Mouse (Mus musculus) gastrocnemius, postnatal 25 days (tissue): ENCODE results near the gene Glcci1. TPM values are rescaled to one million over a fixed set of nuclear protein-coding genes. Genes with fewer than 3 reads are reported as not detected.
"Not testable (repeated sequence)": the region's sequence is repeated elsewhere in the genome, so short reads cannot be mapped to it uniquely, and the experiment has no call there.

Experiments used
- DNase-seq: peaks from one replicate; pipeline ENCODE4 v3.0.0; 2022
- total RNA-seq, 2 experiments: library from RNA; stranded (reverse); gene quantifications; 1 replicate in 1 of 2; 2 replicates in 1 of 2; pipeline ENCODE4 v1.2.3; 2021

Gene Glcci1
- total RNA-seq, 2 experiments from 2014 or later = 4.3 to 5.6 TPM

GRCm38 (mm10) chr6:8495109-8495826 lies 14.1 kb upstream of the Glcci1 start:
- DNase-seq = no peak

- no peak for DNase-seq
Observed at GRCm38 (mm10) chr6:8495827-8496222, 13.6 kb upstream of the Glcci1 start.

- DNase-seq = no peak
Observed at GRCm38 (mm10) chr6:8497234-8497867, 12.0 kb upstream of the Glcci1 start.

- DNase-seq = no peak
Observed at GRCm38 (mm10) chr6:8497868-8498257, 11.5 kb upstream of the Glcci1 start.

- DNase-seq = no peak
Observed at GRCm38 (mm10) chr6:8498961-8499360, 10.4 kb upstream of the Glcci1 start.

GRCm38 (mm10) chr6:8503953-8504352 lies 5.4 kb upstream of the Glcci1 start:
- DNase-seq = no peak

- DNase-seq = no peak
Observed at GRCm38 (mm10) chr6:8504521-8505228, 4.7 kb upstream of the Glcci1 start.

- DNase-seq = no peak
Observed at GRCm38 (mm10) chr6:8506631-8507030, 2.8 kb upstream of the Glcci1 start.

GRCm38 (mm10) chr6:8508883-8509536 lies 390 bp upstream of the Glcci1 start:
- peak; percentile 100 for DNase-seq

GRCm38 (mm10) chr6:8509961-8510863 lies 812 bp downstream of the Glcci1 start:
- DNase-seq = peak; percentile 20

GRCm38 (mm10) chr6:8510864-8511428 lies 1.5 kb downstream of the Glcci1 start:
- no peak for DNase-seq

- no peak for DNase-seq
Observed at GRCm38 (mm10) chr6:8511447-8511846, 2.0 kb downstream of the Glcci1 start.

- DNase-seq = no peak
Observed at GRCm38 (mm10) chr6:8512416-8512815, 3.0 kb downstream of the Glcci1 start.

- no peak for DNase-seq
Observed at GRCm38 (mm10) chr6:8519687-8520086, 10.3 kb downstream of the Glcci1 start.

- no peak for DNase-seq
Observed at GRCm38 (mm10) chr6:8521231-8521630, 11.8 kb downstream of the Glcci1 start.

- DNase-seq = no peak
Observed at GRCm38 (mm10) chr6:8524717-8525116, 15.3 kb downstream of the Glcci1 start.

- DNase-seq = no peak
Observed at GRCm38 (mm10) chr6:8531104-8531894, 21.9 kb downstream of the Glcci1 start.

GRCm38 (mm10) chr6:8536944-8537343 lies 27.5 kb downstream of the Glcci1 start:
- no peak for DNase-seq

GRCm38 (mm10) chr6:8541531-8541930 lies 32.1 kb downstream of the Glcci1 start:
- not testable (repeated sequence) for DNase-seq

GRCm38 (mm10) chr6:8544822-8545221 lies 35.4 kb downstream of the Glcci1 start:
- DNase-seq = no peak
